Mouse (Mus musculus) ES-Bruce4 (cell line): Measurements from ENCODE around the gene Rnf187. TPM values are rescaled to one million over a fixed set of nuclear protein-coding genes. Genes with fewer than 3 reads are reported as not detected.

ENCODE experiments used
- H3K27ac ChIP-seq: 2 replicates; pipeline ENCODE4 v1.5.1; 2012; ENCODE audit warnings: low read length, inconsistent platforms; ENCODE audit not compliant: insufficient read depth
- H3K27me3 ChIP-seq: 2 replicates; pipeline ENCODE4 v1.6.1; 2012; ENCODE audit warnings: mild to moderate bottlenecking, low read length, inconsistent platforms; ENCODE audit not compliant: control insufficient read depth, poor library complexity, insufficient read depth, severe bottlenecking
- H3K36me3 ChIP-seq: 2 replicates; pipeline ENCODE4 v1.6.1; 2012; ENCODE audit warnings: inconsistent platforms, mild to moderate bottlenecking, low read length, moderate library complexity; ENCODE audit not compliant: control insufficient read depth, poor library complexity, insufficient read depth, severe bottlenecking
- H3K4me1 ChIP-seq: one replicate; pipeline ENCODE4 v1.8.1; 2011; ENCODE audit warnings: low read length; ENCODE audit not compliant: control insufficient read depth, insufficient read depth
- H3K4me3 ChIP-seq: 2 replicates; pipeline ENCODE4 v1.5.1; 2011; ENCODE audit warnings: low read depth, mild to moderate bottlenecking, low read length
- H3K9ac ChIP-seq: 2 replicates; pipeline ENCODE4 v1.6.1; 2012; ENCODE audit warnings: low read depth, mild to moderate bottlenecking, inconsistent platforms; ENCODE audit not compliant: poor library complexity, severe bottlenecking
- H3K9me3 ChIP-seq: replicated peaks from 2 replicates; pipeline ENCODE4 v1.6.1; 2012; ENCODE audit warnings: mild to moderate bottlenecking, low read length, inconsistent platforms; ENCODE audit not compliant: control insufficient read depth, poor library complexity, insufficient read depth, severe bottlenecking
- CTCF ChIP-seq: IDR thresholded peaks from one replicate; pipeline ENCODE4 v1.8.1; 2011; ENCODE audit warnings: low read depth, low read length
- EP300 ChIP-seq: IDR thresholded peaks from 2 replicates; pipeline ENCODE4 v1.6.1; 2011; ENCODE audit warnings: low read depth, low read length; ENCODE audit not compliant: insufficient read depth
- POLR2A ChIP-seq: IDR thresholded peaks from one replicate; pipeline ENCODE4 v1.8.1; 2011; ENCODE audit warnings: low read length; ENCODE audit not compliant: insufficient read depth
- polyA plus RNA-seq: library from polyadenylated mRNA; stranded (reverse); fragments of >200 nt; gene quantifications from 2 replicates; pipeline ENCODE4 v1.2.4, GENCODE M21; 2011; ENCODE audit warnings: low read depth; ENCODE audit not compliant: missing spikeins, insufficient read depth, insufficient read length

The Rnf187 gene
- polyA plus RNA-seq, 1 experiment, result 105 TPM

DNA sequence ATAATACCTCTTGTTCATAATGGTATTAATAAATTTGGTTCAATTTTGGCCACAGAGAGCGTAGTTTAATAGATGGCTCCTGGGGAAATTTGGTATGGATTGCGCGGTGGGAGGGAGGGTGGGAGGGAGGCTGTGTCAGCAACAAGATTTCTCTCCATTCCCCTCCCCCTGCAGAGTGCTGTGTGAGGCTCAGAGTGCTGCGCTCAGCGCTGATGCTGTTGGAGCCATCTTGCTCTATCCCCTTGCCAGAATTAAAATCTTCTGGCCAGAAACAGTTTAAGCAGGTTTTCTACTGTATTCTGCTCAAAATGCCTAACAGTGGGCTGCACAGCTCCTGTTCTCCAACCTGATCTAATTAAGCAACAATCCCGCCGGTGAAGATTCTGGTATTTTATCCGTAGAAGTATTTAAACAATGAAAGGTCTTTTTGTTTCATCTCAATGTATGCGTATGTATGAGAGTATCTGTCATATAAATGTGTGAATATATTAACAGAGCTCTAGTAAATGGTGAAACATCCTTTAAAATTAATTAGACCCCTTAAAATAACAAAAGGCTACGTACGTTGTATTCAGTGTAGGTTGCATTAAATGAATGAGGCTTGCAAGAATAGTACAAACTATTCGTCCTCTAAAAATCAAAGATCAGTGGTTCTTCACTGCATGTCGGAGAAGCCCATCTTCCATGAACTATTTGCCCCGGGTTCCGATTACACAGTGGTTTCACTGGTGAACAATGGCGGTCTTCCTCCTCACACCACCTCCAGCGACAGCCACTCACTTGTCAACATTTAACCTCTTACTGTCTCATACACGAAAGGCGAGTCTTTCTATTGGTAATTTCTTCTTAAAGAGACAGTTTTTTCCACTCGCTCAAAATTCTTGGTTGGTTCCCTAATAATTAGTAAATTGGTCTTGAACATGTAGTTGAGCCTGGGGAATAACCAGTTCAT is 11.0 kb upstream of the Rnf187 start:
- H3K27ac ChIP-seq, result 0 out of 2 replicates have a peak overlapping the region, but pooled peaks have one; percentile 48
- no peaks in the 10 kb centered on the region for H3K9me3 ChIP-seq
- peak overlapping the region; percentile 73 for H3K9ac ChIP-seq
- no peaks in the 10 kb centered on the region for H3K36me3 ChIP-seq
- no peaks in the 10 kb centered on the region; the same call in none of the 2 replicates for H3K27me3 ChIP-seq
- TF ChIP-seq CTCF (no peak), POLR2A (no peak), EP300 (no peak)
- no peaks in the 10 kb centered on the region for H3K4me1 ChIP-seq
- H3K4me3 ChIP-seq, result peak overlapping the region; percentile 66

GRCm38 (mm10) chr11:58948542-58949479 is 10.1 kb upstream of the Rnf187 start, which contains the start of gene Hist3h2ba:
Gene Hist3h2ba (plus strand): TSS chr11:58948920.
- no peaks in the 10 kb centered on the region for H3K4me1 ChIP-seq
- H3K4me3 ChIP-seq, result peak within 1 kb of the TSS; percentile 66
- H3K9ac ChIP-seq, result peak within 1 kb of the TSS; percentile 73
- TF ChIP-seq CTCF (no peak), POLR2A (peak; percentile 87)
- H3K27me3 ChIP-seq, result no peaks in the 10 kb centered on the region; the same call in none of the 2 replicates
- peak within 1 kb of the TSS; percentile 48 for H3K27ac ChIP-seq
- no peaks in the 10 kb centered on the region for H3K36me3 ChIP-seq
- H3K9me3 ChIP-seq, result no peaks in the 10 kb centered on the region

GRCm38 (mm10) chr11:58947798-58948528 is 9.2 kb upstream of the Rnf187 start:
- TF ChIP-seq POLR2A, result no peak
- TF ChIP-seq EP300, result no peak
- TF ChIP-seq CTCF, result no peak
- Histone ChIP-seq H3K27me3 (no peaks in the 10 kb centered on the region; the same call in none of the 2 replicates), H3K4me1 (no peaks in the 10 kb centered on the region), H3K27ac (peak overlapping the region; percentile 34; the same call in 1 of the 2 replicates), H3K9me3 (no peaks in the 10 kb centered on the region), H3K36me3 (no peaks in the 10 kb centered on the region), H3K4me3 (peak overlapping the region; percentile 32), H3K9ac (0 out of 2 replicates have a peak overlapping the region, but pooled peaks have one; percentile 10)

- Histone ChIP-seq H3K27me3 (no peaks in the 10 kb centered on the region; the same call in none of the 2 replicates), H3K36me3 (no peaks in the 10 kb centered on the region), H3K4me1 (no peaks in the 10 kb centered on the region), H3K9ac (0 out of 2 replicates have a peak overlapping the region, but pooled peaks have one; percentile 10), H3K9me3 (no peaks in the 10 kb centered on the region), H3K27ac (no peak overlapping the region), H3K4me3 (no peak overlapping the region)
- TF ChIP-seq EP300 (no peak), CTCF (no peak), POLR2A (no peak)
Observed at GRCm38 (mm10) chr11:58947306-58947705, 8.6 kb upstream of the Rnf187 start.

- Histone ChIP-seq H3K27me3 (no peaks in the 10 kb centered on the region; the same call in none of the 2 replicates), H3K36me3 (no peaks in the 10 kb centered on the region)
- TF ChIP-seq CTCF, result no peak
- no peak for TF ChIP-seq EP300
- TF ChIP-seq POLR2A, result no peak
Observed at GRCm38 (mm10) chr11:58944136-58944535, 5.4 kb upstream of the Rnf187 start.

More at GRCm38 (mm10) chr11:58944136-58944535, 5.4 kb upstream of the Rnf187 start:
- Histone ChIP-seq H3K4me3 (no peak overlapping the region), H3K9me3 (no peaks in the 10 kb centered on the region), H3K9ac (no peak overlapping the region), H3K4me1 (no peaks in the 10 kb centered on the region), H3K27ac (no peak overlapping the region)
